Mouse (Mus musculus): Measurements from ENCODE around the gene Esrra. TPM values are rescaled to one million over a fixed set of nuclear protein-coding genes. Genes with fewer than 3 reads are reported as not detected.
"Not testable (repeated sequence)": the region's sequence is repeated elsewhere in the genome, so short reads cannot be mapped to it uniquely, and the experiment has no call there.

Gene Esrra
- total RNA-seq, 2 experiments from 2014 or later: 146 to 156 TPM

DNA sequence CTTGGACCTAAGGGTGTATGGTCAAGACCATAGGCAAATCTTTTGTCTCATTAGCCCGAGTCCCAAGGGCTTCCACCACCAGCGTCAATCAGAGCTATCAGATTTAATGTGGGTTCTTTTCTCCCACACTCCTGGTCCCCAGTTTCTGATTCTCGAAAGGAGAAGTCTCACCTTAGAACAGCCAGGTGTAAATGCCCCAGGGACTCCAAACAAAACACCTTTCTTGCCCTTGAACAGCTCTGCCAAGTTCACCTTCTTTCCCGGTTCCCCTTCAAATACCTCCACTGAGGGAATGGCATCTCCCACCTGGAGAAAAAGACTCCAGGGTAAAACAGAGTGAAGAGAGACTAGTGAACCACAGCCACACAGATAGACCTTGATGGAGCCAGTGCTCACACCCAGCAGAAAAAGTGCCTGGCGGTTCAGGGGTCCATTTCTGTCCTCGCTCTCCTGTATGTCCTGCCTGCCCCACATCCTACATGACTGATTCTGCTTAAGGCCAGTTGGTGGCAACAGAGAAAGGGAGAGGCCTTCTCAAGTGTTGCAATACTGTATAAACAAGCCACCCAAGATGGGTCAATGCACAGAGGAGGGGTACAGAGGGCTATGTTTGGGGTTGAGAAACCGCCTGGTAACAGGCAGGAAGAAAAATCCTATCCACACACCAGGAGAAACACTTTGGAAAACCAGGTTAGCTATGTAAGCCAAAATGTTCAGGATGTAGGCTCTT, 13.6 kb downstream of the Esrra start:
- intact Hi-C loops (cut with DNase I): loop anchor here (5.0 kb wide), 1 partner anchor 66 kb away; the partner anchor contains the start of gene Rps6ka4

DNA sequence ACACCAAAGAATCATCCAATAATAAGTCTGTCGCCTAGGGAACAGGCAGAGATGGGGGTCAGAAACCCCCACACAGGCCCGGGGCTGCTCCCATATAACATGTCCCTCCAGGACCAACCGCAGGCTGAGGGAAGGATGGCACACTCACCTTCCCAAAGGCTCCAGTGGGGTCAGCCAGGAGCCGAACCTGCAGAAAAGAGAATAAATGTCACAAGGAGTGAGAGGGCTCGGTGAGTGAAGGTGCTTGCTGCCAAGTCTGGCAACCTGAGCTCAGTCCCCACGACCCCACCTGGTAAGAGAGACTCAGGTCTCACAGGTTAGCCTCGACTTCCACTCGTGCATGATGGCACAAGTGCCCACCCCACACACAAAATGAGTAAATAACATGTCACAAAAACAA, 14.5 kb downstream of the Esrra start:
- no peak for DNase-seq (ENCODE audit: low spot score)
- intact Hi-C loops (cut with DNase I): loop anchor here (5.0 kb wide), 1 partner anchor 65 kb away; the partner anchor contains the start of gene Rps6ka4

More for the DNA sequence above, 13.6 kb downstream of the Esrra start:
- no peak for DNase-seq (ENCODE audit: low spot score)

- DNase-seq (ENCODE audit: low spot score): no peak
- intact Hi-C loops (cut with DNase I): loop anchor here (5.0 kb wide), 1 partner anchor 64 kb away; the partner anchor contains the start of gene Rps6ka4
Observed at GRCm38 (mm10) chr19:6906199-6906598, 15.4 kb downstream of the Esrra start.

GRCm38 (mm10) chr19:6905498-6906159, 16.0 kb downstream of the Esrra start:
- DNase-seq (ENCODE audit: low spot score): no peak
- intact Hi-C loops (cut with DNase I): loop anchor here (5.0 kb wide), 1 partner anchor 63 kb away; the partner anchor contains the start of gene Rps6ka4

DNA sequence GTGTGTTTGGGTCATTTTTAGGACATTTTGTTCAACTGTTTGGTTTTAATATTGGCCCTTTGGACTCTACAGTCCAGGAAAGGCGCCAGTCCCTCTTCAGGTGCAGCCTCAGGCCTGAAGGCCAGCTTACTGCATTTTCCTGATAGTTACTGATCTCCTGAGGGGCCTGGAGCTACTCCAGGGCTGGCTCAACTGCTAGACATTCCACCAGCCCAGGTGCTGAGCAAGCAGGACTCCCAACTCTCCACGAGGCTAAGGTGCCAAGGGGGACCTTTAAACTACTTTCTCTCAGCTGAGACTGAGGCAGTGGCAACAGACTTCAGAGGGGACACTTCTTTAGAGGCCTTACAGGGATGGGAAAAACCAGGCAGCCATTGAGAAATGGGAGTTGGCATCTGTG, 16.8 kb downstream of the Esrra start:
- intact Hi-C loops (cut with DNase I): loop anchor here (5.0 kb wide), 1 partner anchor 63 kb away; the partner anchor contains the start of gene Rps6ka4
- no peak for DNase-seq (ENCODE audit: low spot score)

DNA sequence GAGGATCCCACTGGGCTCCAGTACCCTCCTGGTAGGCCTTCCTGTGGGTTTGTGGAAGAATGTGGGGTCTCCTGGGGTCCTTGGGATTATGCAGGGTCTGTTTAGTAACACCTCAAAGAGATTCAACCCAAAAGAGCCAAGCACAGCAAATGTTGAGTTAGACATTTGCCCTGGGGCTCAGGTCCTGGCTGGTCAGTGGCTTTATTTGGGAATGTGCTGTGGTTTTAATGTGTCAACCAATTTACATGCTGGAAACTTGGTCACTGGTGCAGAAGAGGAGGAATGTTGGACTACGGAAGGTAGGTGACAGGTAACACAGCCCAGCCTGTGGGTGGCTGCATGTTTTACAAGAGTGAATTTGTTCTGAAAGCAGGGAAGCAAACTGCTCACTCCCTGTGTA, 18.6 kb downstream of the Esrra start:
- DNase-seq (ENCODE audit: low spot score): no peak
- intact Hi-C loops (cut with DNase I): no loop called here

DNA sequence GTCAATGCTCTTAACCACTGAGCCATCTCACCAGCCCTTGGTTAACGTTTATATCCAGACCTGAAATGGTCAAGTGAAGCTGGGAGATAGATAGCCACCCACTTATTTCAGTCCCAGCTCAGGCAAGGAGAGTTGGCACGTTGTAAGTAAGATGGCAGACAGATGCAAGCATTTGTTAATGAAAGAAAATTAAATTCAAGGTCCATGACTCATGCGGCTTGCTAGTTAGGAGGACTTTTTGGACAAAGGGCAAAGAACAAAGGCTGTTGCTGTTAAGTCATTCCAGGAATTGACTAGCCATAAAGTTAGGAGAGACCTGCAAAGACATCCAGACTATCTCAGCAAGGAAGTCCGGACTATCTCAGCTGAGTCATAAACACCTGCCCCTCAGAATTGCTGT, 22.0 kb downstream of the Esrra start:
- intact Hi-C loops (cut with DNase I): no loop called here
- no peak for DNase-seq (ENCODE audit: low spot score)

GRCm38 (mm10) chr19:6895608-6896305, 25.9 kb downstream of the Esrra start:
- intact Hi-C loops (cut with DNase I): not testable (repeated sequence)

GRCm38 (mm10) chr19:6893731-6894451, 27.7 kb downstream of the Esrra start:
- DNase-seq (ENCODE audit: low spot score): no peak
- intact Hi-C loops (cut with DNase I): no loop called here

More at GRCm38 (mm10) chr19:6895608-6896305, 25.9 kb downstream of the Esrra start:
- DNase-seq (ENCODE audit: low spot score): not testable (repeated sequence)

DNA sequence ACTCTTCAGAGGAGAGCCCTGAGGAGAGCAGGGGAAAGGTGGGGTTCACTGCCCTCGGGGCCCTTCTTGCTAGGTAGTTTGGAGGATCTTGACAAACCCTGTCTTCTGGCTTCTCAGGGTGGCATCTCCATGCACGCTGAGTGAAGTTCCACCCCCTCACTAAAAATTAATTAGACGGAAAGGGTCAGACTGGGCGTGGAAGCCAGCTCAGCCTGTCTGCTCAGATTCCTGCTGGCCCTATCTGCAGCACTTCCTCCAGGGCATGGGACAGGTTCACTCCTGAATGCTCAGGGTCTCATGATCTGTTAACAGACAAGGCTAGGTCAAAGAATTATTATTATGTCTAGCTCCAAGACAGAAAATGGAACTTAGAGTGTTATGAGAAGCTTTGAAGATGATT, 29.1 kb downstream of the Esrra start:
- intact Hi-C loops (cut with DNase I): no loop called here
- no peak for DNase-seq (ENCODE audit: low spot score)

DNA sequence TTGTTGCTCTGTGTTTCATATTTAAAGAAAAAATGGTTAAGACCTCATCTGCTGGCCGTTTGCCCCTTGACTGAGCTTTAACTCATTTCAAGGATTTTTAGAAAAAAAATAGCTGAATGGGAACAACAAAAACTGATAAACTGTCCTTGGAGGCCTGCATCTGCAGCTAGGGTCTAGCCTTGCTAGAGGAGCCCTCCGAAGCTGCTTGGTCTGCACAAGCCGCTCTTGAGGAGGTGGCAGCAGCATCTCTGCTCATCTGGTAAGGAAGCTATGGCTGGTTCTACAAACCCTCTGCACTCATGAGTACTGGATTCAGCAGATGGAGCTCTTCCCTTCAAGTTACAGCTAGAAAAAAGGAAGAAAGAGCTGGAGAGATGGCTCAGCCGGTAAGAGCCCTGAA, 43.6 kb downstream of the Esrra start:
- intact Hi-C loops (cut with DNase I): no loop called here
- no peak for DNase-seq (ENCODE audit: low spot score)

DNA sequence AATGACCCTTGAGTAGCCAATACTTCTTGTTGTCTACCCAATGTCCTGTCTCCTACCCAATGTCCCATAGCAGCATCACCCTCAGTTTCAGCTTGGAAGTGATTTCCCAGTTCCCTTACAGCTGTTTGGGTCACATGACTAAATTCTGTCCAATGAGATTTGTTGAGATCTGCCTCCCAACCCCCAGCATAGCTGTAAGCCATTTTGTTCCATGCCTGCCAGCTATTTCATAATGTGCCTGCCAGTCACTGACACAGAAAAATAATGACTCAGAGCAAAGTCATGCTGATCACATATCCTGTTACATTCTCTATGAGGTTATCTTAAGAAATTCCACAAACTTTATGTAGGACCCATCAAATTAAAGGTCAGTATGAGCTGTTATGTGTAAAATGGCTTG, 44.8 kb downstream of the Esrra start:
- intact Hi-C loops (cut with DNase I): no loop called here
- no peak for DNase-seq (ENCODE audit: low spot score)

GRCm38 (mm10) chr19:6875834-6876233, 45.8 kb downstream of the Esrra start:
- intact Hi-C loops (cut with DNase I): no loop called here
- no peak for DNase-seq (ENCODE audit: low spot score)

- intact Hi-C loops (cut with DNase I): no loop called here
- no peak for DNase-seq (ENCODE audit: low spot score)
Observed at GRCm38 (mm10) chr19:6874257-6874656, 47.4 kb downstream of the Esrra start.

DNA sequence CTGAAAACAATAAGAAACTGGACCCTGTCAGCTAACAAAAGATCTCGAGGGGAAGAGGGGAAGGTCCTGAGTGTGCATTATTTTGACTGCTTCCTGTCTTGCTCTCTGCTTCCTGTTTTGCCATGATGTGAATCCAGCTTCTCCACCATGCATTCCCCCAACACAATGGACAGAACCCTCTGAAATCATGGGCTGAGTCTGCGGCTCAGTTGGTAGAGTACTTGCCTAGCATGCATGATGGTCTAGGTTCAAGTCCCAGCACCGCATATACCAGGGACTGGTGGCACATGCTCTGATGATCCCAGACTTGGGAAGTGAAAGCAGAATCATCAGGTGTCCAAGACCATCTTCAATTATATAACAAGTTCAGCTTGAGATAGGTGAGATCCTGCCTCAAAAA, 48.9 kb downstream of the Esrra start:
- intact Hi-C loops (cut with DNase I): no loop called here

GRCm38 (mm10) chr19:6871574-6872271, 49.9 kb downstream of the Esrra start:
- no peak for DNase-seq (ENCODE audit: low spot score)

More for the DNA sequence above, 48.9 kb downstream of the Esrra start:
- no peak for DNase-seq (ENCODE audit: low spot score)

DNA sequence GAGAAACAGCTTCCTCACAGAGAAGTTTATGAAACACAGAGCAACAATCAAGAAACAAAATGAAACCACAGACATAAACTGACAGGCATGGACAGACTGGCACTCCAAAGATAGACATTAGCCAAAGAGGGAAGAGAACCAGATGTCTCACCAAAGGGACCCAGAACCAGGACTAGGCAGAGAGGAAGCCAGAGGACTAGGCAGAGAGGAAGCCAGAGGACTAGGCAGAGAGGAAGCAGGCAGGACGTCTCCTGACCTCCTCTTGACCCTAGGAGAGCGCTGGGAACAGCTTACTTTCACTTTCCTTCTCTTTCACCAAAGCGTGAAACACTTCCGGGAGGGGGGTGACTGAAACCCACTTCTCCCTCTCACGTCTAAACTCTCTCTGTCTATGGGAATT, 52.3 kb downstream of the Esrra start:
- intact Hi-C loops (cut with DNase I): no loop called here
- DNase-seq (ENCODE audit: low spot score): no peak

More at GRCm38 (mm10) chr19:6871574-6872271, 49.9 kb downstream of the Esrra start:
- intact Hi-C loops (cut with DNase I): no loop called here

GRCm38 (mm10) chr19:6861451-6861850, 60.2 kb downstream of the Esrra start:
- no peak for DNase-seq (ENCODE audit: low spot score)
- intact Hi-C loops (cut with DNase I): no loop called here
